Mouse (Mus musculus) gastrocnemius, adult 2 months (tissue): Measurements from ENCODE around the gene Btbd35f6. TPM values are rescaled to one million over a fixed set of nuclear protein-coding genes. Genes with fewer than 3 reads are reported as not detected.
"Not testable (repeated sequence)": the region's sequence is repeated elsewhere in the genome, so short reads cannot be mapped to it uniquely, and the experiment has no call there.

Experiments
- DNase-seq: peaks from one replicate; pipeline ENCODE4 v3.0.0; 2022
- H3K27ac ChIP-seq: fragments of 200-600 bp; 2 replicates; pipeline ENCODE4 v1.8.1; 2022; ENCODE audit warnings: mild to moderate bottlenecking
- H3K4me3 ChIP-seq: fragments of 200-600 bp; 2 replicates; pipeline ENCODE4 v1.8.1; 2022; ENCODE audit warnings: mild to moderate bottlenecking, moderate library complexity
- intact Hi-C: fragments of 180-260 bp; cut with DNase I; formaldehyde crosslinking; loops from one replicate; pipeline ENCODE4 v1.15.1; 2025
- long read RNA-seq, 2 experiments: library from polyadenylated mRNA; stranded (forward); transcript quantifications; one replicate each; pipeline ENCODE4 v2.0.0; 2021
- total RNA-seq, 2 experiments: library from RNA; stranded (reverse); gene quantifications; 2 replicates each; pipeline ENCODE4 v1.2.3; 2021

Gene Btbd35f6
- not detected for total RNA-seq
- long read RNA-seq, experiment 1: 0 reads
- long read RNA-seq, experiment 2: 0 reads

DNA sequence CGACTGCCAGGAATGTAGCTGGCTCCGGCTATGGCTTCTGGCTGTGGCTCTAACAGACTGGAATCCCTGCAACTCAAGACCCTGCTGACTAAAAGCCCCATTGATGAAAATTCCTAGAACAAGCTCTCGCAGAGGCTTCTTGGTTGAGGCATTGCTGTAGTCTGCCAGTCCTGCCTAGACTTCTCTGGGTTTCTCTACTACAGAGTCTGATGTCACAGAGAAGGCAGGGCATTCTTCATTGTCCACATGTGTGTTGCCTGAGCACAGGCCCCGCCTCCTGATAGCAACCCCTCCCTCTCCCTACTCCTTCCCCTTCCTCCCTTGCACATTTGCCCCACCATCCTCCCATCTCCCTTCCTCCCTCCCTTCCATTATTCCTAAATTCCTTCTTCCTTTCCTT, at the start of gene Btbd35f6:
Btbd35f6 (minus strand) TSS at position 101 of the 400 bp plus-strand sequence.
- intact Hi-C loops, DNase-seq, H3K27ac ChIP-seq, H3K4me3 ChIP-seq: not testable (repeated sequence)

- H3K4me3 ChIP-seq, H3K27ac ChIP-seq: not testable (repeated sequence)
Observed at GRCm38 (mm10) chrX:33986716-33987115, 30.4 kb upstream of the Btbd35f6 start, which contains the start of gene Gm21870. TSS of gene Gm21870 (minus strand) at chrX:33986816.

GRCm38 (mm10) chrX:33930216-33930615, 26.1 kb downstream of the Btbd35f6 start:
- H3K27ac ChIP-seq, H3K4me3 ChIP-seq, DNase-seq, intact Hi-C loops: not testable (repeated sequence)

More at GRCm38 (mm10) chrX:33986716-33987115, 30.4 kb upstream of the Btbd35f6 start, which contains the start of gene Gm21870:
- DNase-seq, intact Hi-C loops: not testable (repeated sequence)

GRCm38 (mm10) chrX:33928225-33928624, 28.1 kb downstream of the Btbd35f6 start:
- H3K4me3 ChIP-seq, H3K27ac ChIP-seq, DNase-seq, intact Hi-C loops: not testable (repeated sequence)

DNA sequence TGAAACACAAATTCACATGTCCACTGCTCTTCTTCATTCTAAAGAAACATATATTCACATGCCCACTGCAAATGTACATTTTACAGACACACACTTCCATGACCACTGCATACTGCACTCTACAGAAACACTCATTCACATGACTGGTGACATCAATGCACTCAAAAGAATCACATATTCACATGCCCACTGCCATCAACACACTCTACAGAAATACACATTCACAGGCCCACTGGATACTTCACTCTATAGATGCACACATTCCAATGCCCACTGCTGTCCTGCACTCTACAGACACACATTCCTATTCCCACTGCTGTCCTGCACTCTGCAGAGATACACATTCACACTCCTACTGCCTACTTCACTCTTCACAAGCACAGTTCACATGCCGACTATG, 30.0 kb downstream of the Btbd35f6 start:
- H3K27ac ChIP-seq, H3K4me3 ChIP-seq, DNase-seq, intact Hi-C loops: not testable (repeated sequence)

- DNase-seq, H3K27ac ChIP-seq, intact Hi-C loops, H3K4me3 ChIP-seq: not testable (repeated sequence)
Observed at GRCm38 (mm10) chrX:33925420-33925819, 30.9 kb downstream of the Btbd35f6 start.

Other genes starting within 250 kb of the Btbd35f6 start
- not detected for gene Gm21870, start 30.3 kb upstream of the Btbd35f6 start, total RNA-seq
- not detected for gene Btbd35f9, start 205.0 kb upstream of the Btbd35f6 start, total RNA-seq